Mouse (Mus musculus): ENCODE measurements around the gene Adamts5. TPM values are rescaled to one million over a fixed set of nuclear protein-coding genes. Genes with fewer than 3 reads are reported as not detected.

Gene Adamts5
- not detected for polyA plus RNA-seq (2017; shearing (Covaris generic))

GRCm38 (mm10) chr16:85901581-85901910 is at the start of gene Adamts5:
Gene Adamts5 (minus strand): TSS chr16:85901828.

Other genes starting within 250 kb of the Adamts5 start
- gene Adamts1, start 98.7 kb downstream of the Adamts5 start, polyA plus RNA-seq (2017; shearing (Covaris generic)): not detected

Measured in inflammation-experienced regulatory T-cells, adult 16 weeks (primary cell).